Mouse (Mus musculus): ENCODE results near the gene Mcmbp.
"Not testable (repeated sequence)": the region's sequence is repeated elsewhere in the genome, so short reads cannot be mapped to it uniquely, and the experiment has no call there.

Mcmbp gene

DNA sequence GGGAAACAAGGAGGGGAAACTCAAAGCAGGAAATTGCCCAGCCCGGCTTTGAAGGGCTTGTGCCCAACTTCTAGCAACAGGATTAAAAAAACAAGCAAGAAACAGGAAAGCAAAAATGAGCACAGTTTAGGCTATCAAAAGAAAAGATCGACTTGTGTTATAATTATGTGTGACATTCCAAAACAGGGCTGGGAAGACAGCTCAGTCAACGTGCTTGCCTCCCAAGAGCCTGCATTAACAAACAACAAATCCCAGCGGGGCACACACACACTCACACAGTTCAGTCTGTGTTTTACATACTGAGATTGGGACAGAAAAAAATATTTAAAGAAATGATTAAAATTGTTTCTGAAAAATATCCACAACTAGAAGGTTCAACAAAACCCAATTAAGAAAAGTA is 22.3 kb downstream of the Mcmbp start:
- DNase-seq (ENCODE audit: low read depth, low spot score) = no peak

DNA sequence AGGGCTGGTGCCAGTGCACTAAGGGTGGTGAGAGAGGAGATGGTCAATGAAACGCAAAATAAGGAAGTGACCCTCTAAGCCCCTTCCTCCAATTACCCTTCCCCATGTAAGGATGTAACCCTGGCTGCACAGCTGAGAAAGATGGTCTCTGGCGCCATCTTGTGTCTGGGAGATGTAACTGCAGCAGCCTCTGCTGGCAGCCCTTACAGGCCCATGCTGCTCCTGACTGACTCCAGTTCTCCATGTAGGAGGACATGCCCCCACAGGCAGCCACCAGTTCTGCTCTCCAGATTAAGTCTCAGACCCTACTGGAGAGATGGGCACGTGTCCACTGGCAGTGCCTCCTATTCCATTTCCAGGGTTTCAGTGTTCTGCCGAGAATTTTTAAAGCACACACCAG is 34.6 kb downstream of the Mcmbp start:
- DNase-seq (ENCODE audit: low read depth, low spot score) = no peak

DNA sequence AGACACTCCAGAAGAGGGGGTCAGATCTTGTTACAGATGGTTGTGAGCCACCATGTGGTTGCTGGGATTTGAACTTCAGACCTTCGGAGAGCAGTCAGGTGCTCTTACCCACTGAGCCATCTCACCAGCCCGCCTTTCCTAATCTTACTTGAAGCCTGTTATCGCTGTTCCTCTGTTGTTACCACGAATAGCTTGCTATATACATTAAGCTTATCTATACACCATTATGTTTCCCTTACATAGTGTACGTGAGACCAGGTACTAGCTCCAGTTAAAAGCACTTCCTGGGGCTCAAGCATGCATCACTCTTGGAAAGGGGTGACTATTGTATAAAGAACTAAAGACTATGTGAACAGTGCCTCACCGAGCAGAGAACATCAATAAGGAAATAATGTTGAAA is 40.3 kb downstream of the Mcmbp start:
- not testable (repeated sequence) for DNase-seq (ENCODE audit: low read depth, low spot score)

DNA sequence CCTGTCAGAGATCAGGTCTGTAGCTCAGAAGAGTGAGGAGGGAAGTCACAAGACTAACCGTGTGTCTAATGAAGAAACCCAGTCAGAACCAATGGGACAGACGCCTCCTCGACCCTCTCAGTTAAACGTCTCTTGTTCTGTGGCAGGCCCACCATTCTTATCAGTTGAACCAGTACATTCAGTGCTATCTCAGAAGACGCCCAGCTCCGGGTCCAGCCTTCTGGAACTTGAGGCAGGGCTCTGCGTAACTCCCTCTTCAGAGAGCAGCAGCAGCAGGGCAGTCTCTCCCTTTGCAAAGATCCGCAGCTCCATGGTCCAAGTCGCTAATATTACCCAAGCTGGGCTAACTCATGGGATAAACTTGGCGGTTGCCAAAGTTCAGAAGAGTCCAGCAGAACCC is 45.4 kb downstream of the Mcmbp start:
- no peak for DNase-seq (ENCODE audit: low read depth, low spot score)

DNA sequence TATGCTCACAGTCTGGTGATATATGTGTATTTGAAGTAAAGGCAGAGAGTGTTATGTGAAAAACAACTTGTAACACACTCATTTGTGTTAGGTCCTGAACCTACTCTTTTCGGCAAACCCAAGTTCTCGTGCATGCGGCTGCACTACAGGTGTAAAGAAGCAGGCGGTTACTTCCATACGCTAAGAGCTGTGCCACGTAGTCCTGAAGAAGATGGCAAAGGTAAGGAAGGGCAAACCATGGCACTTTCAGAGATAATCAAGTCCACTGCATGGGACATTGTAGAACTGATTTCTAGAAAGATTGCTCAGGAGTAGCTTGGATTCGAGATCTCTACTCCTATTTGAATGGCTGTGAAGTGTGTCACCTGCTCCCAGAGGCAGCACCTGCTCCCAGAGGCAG is 48.1 kb downstream of the Mcmbp start:
- no peak for DNase-seq (ENCODE audit: low read depth, low spot score)

DNA sequence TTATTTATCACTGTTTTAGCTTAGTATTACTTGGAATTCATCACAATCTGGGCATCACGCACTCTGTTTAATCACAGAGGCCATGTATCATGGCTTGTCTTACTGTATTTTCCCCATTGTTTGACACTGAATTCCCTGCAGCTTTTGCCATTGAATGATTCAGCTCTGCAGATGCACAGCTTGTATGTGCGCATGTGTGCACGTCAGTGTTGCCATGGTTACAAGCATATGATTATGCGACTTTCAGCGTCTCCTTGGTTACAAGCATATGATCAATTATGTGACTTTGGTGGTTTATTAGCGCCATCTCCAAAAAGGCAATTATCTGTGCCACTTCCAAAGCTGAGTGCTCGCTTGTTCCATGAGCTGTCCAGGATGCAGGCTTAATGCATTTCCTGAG is 49.5 kb downstream of the Mcmbp start:
- DNase-seq (ENCODE audit: low read depth, low spot score) = peak; percentile 84

DNA sequence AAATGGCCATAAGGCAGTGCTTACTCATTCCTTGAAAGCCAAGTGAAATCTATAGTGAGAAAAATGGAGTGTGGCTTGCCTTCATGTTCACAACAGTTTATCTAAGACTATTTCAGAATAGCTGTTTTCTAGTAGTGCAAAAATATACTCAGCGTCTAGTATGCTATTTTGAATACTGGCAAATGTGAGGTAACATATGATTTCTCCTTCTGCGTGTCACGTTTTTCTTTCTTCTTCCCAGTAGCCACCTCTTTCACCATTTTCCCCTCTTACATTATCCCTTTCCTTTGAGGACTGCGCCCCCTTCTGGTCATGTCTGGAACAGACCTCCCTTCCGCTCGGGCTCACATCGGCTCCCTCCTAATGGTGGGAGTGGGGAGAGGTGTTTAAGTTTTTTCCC is 50.2 kb downstream of the Mcmbp start:
- peak; percentile 86 for DNase-seq (ENCODE audit: low read depth, low spot score)

DNA sequence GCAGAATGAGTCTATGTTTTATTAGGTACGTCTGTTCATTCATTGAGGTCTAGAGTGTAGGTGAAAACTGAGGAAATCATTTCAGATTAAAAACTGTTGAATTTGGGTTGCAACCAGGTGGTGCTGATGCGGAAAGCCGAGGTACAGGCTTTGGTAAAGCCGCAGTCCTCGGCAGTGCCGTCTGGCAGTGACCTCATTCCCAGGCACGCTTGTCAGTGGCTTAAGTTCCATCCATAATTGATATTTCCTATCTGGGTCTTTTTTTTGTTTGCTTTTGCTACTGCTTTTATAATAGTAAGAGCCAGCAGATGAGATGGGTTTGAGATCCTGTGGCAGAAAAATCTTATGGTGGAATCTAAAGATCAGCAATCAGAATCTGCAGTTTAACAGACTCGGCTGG is 50.9 kb downstream of the Mcmbp start:
- DNase-seq (ENCODE audit: low read depth, low spot score) = no peak

DNA sequence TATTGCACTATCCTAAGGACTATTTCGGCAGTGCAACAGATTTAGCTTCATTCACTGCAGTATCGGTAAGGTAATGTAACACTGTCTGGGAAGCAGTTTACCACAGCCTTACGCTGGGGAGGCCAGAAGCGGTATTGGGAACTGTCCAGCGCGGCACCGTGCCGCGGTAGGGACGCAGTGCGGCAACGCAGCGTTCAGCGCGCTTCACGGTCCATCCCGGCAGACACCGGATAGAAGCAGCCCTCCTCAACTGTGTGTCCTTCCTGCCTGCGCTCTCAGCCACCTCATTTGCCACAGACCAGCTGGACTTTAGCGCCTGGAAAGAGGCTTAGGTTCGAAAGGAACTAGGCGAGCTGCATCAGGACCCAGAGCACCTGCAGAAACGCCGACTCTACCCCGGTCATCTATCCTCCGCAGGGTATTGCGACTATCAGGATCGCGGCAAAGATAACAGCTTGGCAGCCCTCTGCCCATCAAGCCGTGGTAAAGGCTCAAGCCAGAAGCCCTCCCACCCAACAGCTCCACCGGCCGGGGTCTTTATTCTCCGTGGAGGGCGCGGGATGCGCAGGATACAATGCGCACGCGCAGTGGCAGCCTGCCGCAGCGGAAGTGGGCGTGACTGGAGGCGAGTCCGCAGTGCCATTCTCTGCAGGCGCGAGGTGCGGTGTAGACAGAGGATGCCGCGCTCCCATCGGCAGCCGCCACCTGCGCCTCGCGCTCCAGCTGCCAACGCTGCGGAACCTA is 52.3 kb downstream of the Mcmbp start:
- peak; percentile 70 for DNase-seq (ENCODE audit: low read depth, low spot score)

DNA sequence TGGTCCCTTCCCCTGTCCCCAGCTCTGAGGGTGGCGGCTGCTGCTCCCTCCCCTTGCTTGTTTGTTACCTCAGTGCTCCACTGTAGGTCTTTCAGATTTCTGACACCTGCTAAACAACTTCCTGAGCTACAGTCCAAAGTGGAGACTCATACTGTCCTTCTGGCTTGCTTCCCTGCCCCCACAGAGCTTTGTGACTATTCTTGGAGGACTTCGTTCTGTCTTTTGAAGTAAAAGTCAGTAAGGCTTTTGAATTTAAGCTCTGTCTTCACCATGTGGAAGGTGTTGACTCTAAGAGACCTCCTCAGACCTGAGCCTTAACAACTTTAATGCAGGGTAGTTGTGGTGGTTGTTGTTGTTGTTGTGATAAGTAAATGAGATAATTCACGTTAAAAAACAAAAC is 61.7 kb downstream of the Mcmbp start:
- no peak for DNase-seq (ENCODE audit: low read depth, low spot score)

DNA sequence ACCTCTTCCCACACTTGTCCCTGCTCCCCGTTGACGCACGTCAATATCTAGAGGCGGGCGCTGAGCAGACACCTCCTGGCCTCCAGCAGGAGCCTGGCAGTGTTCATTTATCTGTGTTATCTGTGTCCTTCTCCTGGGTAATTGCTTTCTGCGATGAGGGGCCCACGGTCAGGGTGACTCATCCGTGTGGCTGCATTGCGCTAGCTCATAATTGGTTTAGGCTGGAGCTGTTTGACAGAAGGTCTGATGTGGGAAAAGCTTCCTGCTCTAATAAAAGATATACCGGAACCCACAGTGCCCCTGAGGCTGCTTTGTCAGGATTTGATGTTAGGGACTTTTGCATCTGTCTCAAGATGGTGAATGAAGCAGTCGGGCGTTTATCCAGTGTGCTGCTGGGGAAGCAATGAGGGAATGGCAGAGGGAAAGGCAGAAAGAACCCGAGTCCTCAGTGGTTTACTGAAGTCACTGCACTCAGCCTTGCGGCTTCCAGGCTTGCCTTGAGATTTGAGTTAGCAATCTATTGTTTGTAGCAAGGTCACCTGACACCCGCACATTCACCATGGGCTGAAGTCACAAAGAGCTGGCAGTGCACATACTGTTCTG is 67.8 kb downstream of the Mcmbp start:
- DNase-seq (ENCODE audit: low read depth, low spot score) = no peak

DNA sequence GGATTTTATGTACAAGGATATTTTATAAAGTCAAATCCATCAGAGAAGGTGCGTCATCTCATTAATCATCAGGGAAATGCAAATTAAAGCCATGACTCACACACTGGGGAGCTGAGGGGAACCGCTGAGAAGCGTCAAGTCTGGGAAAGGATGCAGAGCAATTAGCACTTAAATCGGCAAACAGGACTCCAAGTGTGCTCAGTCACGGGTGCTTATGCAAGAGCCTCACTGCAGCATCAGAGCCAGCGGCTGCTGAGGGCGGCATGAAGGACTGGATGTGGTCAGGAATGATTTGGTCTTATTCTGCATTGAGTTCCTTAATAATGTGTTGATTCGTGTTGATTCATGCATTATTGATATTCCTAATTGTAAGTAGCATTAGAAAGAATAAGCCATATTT is 68.3 kb downstream of the Mcmbp start:
- no peak for DNase-seq (ENCODE audit: low read depth, low spot score)

DNA sequence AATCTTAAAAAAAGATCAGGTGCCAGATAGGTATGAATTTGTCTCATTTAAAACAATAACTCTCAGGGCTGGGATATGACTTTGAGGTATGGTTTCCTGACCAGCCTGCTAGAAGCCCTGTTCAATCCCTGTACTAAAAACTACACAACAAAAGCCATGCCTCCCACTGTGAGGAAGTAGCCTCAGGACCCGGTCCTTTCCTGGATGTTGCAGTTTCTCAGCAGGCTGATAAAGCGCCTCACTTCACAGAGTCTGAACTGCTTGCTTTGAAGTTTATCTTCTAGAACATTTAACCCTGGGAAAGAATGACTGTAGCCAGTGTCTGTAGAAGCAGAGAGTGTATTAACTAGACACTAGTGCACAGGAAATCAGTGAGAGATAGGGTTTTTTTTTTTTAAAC is 71.5 kb downstream of the Mcmbp start:
- no peak for DNase-seq (ENCODE audit: low read depth, low spot score)

DNA sequence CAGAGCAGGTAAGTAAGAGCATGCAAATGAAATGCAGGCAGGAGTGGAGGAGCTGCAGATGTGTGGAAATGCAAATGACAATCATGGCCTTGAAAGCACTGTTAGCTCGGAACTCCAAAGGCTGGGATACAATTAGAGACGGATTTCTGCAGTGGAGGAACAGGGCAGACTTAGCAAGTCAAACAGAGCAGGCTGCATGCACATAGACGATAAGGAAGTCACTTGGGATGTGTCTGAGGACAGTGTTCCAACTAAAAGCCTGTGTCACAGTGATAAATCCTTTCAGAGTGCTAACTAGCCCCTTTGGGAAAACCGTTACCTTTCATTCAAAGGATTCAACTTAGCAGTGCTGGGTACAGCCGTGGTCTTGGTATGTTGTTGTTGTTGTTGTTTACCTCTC is 72.5 kb downstream of the Mcmbp start:
- DNase-seq (ENCODE audit: low read depth, low spot score) = no peak

DNA sequence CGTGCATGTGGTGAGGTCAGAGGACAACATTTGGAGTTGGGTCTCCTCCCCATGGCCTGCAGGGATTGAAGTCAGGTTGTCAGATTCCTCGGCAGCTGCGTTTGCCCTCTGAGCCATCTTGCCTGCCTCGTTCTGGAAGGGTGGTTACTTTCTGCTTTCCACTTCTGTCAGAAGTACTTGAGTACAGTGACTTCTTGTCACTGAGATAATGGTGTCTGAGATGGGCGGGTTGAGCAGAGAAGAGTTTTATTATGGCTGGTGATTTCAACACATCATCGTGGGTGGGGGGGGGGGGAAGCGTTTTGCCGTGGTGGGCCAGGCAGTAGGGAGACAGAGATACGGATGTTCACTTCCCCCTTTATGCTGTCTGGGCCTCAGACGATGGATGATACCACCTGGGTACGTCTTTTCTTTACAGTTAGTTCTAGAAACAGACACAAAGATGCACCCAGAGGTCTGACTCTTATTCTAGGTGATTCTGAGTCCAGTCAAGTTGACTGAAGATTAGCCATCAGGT is 75.4 kb downstream of the Mcmbp start:
- DNase-seq (ENCODE audit: low read depth, low spot score) = no peak

DNA sequence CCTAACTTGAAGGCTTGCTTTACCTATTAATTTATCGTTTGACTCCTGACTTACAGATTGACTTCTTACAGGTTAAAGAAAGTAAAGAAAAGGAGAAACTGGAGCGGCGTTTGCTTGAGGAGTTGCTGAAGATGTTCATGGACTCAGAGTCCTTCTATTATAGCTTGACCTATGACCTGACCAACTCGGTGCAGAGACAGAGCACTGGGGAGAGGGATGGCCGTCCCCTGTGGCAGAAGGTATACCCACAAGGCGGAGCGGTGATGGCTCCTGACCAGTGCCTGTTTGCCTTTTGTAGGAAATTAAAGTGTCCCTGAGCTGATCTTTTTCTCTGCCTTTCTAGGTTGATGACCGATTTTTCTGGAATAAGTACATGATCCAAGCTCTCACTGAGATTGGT is 76.4 kb downstream of the Mcmbp start:
- DNase-seq (ENCODE audit: low read depth, low spot score) = no peak

DNA sequence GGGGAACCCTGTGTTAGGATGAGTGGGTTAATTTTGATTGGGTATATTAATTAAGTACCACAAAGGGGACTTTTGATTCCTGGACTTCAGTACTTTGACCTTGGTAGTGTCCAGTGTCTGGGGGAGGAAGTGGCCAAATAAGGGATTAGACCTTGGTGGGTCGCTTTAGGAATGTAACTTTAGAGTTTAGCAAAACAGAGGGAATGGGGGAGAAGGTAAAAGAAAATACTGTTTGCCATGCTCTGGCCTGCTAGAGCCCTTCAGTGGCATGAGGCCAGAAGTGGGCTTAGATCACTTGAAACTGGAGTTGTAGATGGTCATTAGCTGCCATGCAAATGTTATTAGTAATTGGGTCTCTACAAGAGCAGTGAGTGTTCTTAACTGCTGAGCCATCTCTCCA is 83.3 kb downstream of the Mcmbp start:
- DNase-seq (ENCODE audit: low read depth, low spot score) = no peak

Data from brain, embryonic 18.5 days (tissue).